Mouse (Mus musculus) forebrain, embryonic 10.5 days (tissue): ENCODE results near the gene Kcnj10. TPM values are rescaled to one million over a fixed set of nuclear protein-coding genes. Genes with fewer than 3 reads are reported as not detected.

Experiments used
- DNase-seq: peaks from one replicate; pipeline ENCODE4 v3.0.0-alpha.2; 2017; ENCODE audit warnings: low spot score; ENCODE audit errors: extremely low spot score
- H3K27ac ChIP-seq: fragments of 300-500 bp; sonication (generic); 2 replicates; pipeline ENCODE4 v1.5.1; 2016; ENCODE audit warnings: mild to moderate bottlenecking
- H3K27me3 ChIP-seq: fragments of 300-500 bp; sonication (generic); 2 replicates; pipeline ENCODE4 v1.6.1; 2016; ENCODE audit warnings: mild to moderate bottlenecking; ENCODE audit not compliant: poor library complexity, severe bottlenecking
- H3K36me3 ChIP-seq: fragments of 300-500 bp; sonication (generic); replicated peaks from 2 replicates; pipeline ENCODE4 v1.6.1; 2016; ENCODE audit warnings: mild to moderate bottlenecking, moderate library complexity
- H3K4me1 ChIP-seq: fragments of 300-500 bp; sonication (generic); 2 replicates; pipeline ENCODE4 v1.6.1; 2016
- H3K4me3 ChIP-seq: fragments of 300-500 bp; sonication (generic); 2 replicates; pipeline ENCODE4 v1.5.1; 2016; ENCODE audit warnings: mild to moderate bottlenecking, moderate library complexity
- H3K9me3 ChIP-seq: fragments of 300-500 bp; sonication (generic); 2 replicates; pipeline ENCODE4 v1.6.1; 2016; ENCODE audit warnings: mild to moderate bottlenecking, moderate library complexity
- WGBS: fragments of 180-500 bp; shearing (Covaris S2); methylation state at CpG from one replicate; pipeline ENCODE4 v1.1.7; 2016; 5-methylcytosine and 5-hydroxymethylcytosine counted together
- polyA plus RNA-seq: library from polyadenylated mRNA; unstranded; fragments of >200 nt; fragmentation: Nextera tagmentation; extraction: Ambion mirVana; gene quantifications from 2 replicates; pipeline ENCODE4 v1.2.1, GENCODE M21; 2016

Kcnj10 gene
- polyA plus RNA-seq, 1 experiment from 2014 or later: 0.47 TPM

GRCm38 (mm10) chr1:172344820-172345219 lies 3.8 kb downstream of the Kcnj10 start:
- Histone ChIP-seq H3K27ac (peak overlapping the region; percentile 30; the same call in 1 of the 2 replicates), H3K4me3 (no peak overlapping the region), H3K4me1 (peaks cover 67% of the 10 kb centered on the region), H3K27me3 (peaks cover 37% of the 10 kb centered on the region), H3K9me3 (no peaks in the 10 kb centered on the region), H3K36me3 (no peaks in the 10 kb centered on the region)
- DNase-seq: no peak
- WGBS: 91% methylated on average over 7 of the region's 7 CpGs

DNA sequence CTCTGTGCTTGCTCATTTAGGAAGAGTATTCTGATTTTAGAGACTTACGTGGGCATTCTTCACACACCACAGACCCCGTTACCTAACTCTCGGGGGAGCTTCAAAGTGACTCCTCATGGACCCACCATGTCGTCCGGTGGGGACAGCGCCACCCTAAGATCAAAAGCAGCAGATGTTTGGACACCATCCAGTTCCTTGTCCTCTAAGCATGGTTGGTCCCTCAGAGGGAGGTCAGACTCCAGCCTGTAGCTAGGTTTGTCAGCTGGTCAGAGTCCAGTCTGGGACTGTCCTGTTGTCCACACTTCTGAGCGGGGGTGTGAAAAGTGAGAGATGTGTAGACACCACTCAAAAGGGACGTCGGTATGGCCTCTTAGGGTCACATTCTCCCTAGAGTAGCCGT lies 5.7 kb downstream of the Kcnj10 start:
- DNase-seq: no peak
- no peak overlapping the region for H3K4me3 ChIP-seq
- peaks cover 23% of the 10 kb centered on the region for H3K27me3 ChIP-seq
- peaks cover 70% of the 10 kb centered on the region for H3K4me1 ChIP-seq
- WGBS: 83% methylated on average over 10 of the region's 10 CpGs
- no peaks in the 10 kb centered on the region for H3K9me3 ChIP-seq
- H3K36me3 ChIP-seq: no peaks in the 10 kb centered on the region
- H3K27ac ChIP-seq: peak overlapping the region; percentile 96

GRCm38 (mm10) chr1:172347382-172347781 lies 6.4 kb downstream of the Kcnj10 start:
- peaks cover 69% of the 10 kb centered on the region for H3K4me1 ChIP-seq
- no peak overlapping the region for H3K4me3 ChIP-seq
- no peaks in the 10 kb centered on the region for H3K36me3 ChIP-seq
- H3K9me3 ChIP-seq: no peaks in the 10 kb centered on the region
- WGBS: 94% methylated on average over 12 of the region's 12 CpGs
- H3K27me3 ChIP-seq: peaks cover 23% of the 10 kb centered on the region
- no peak for DNase-seq
- peak overlapping the region; percentile 96 for H3K27ac ChIP-seq

- no peak for DNase-seq
- H3K36me3 ChIP-seq: no peaks in the 10 kb centered on the region
- peak overlapping the region; percentile 96 for H3K27ac ChIP-seq
- no peaks in the 10 kb centered on the region for H3K9me3 ChIP-seq
- WGBS: 33% methylated on average over 5 of the region's 5 CpGs
- H3K27me3 ChIP-seq: peaks cover 30% of the 10 kb centered on the region
- peaks cover 68% of the 10 kb centered on the region for H3K4me1 ChIP-seq
- H3K4me3 ChIP-seq: peak overlapping the region; percentile 32
These were observed 8.5 kb downstream of the Kcnj10 start for GRCm38 (mm10) chr1:172349504-172349903.

GRCm38 (mm10) chr1:172349916-172350812 lies 9.2 kb downstream of the Kcnj10 start:
- peaks cover 36% of the 10 kb centered on the region for H3K27me3 ChIP-seq
- WGBS: 6% methylated on average over 19 of the region's 19 CpGs
- H3K4me3 ChIP-seq: peak overlapping the region; percentile 32
- H3K4me1 ChIP-seq: peaks cover 72% of the 10 kb centered on the region
- H3K9me3 ChIP-seq: no peaks in the 10 kb centered on the region
- H3K36me3 ChIP-seq: no peaks in the 10 kb centered on the region
- DNase-seq: peak; percentile 89
- peak overlapping the region; percentile 96 for H3K27ac ChIP-seq

- Histone ChIP-seq H3K4me3 (no peak overlapping the region), H3K9me3 (no peaks in the 10 kb centered on the region), H3K27ac (peak overlapping the region; percentile 96), H3K27me3 (peaks cover 47% of the 10 kb centered on the region), H3K36me3 (no peaks in the 10 kb centered on the region), H3K4me1 (peaks cover 91% of the 10 kb centered on the region)
- WGBS: 81% methylated on average over 6 of the region's 6 CpGs
- no peak for DNase-seq
These were observed 11.0 kb downstream of the Kcnj10 start for GRCm38 (mm10) chr1:172352001-172352400.

DNA sequence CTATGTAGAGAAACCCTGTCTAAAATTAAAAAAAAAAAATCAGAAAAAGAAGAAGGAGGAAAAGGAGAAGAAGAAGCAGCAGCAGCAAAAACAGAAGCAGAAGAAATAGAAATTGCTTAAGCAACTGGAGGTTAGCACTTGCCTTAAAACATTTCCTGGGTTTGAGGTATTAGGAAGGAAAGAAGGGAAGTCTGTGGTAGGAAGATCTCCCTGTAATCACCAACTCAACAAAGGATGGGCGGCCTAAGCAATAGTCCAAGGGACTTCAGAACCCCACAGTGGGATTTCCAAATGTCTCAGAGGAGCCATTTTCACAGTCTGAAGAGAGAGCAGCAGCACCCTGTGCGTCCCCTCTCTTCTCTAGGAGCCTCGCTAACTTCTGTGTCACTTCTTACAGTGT lies 11.4 kb downstream of the Kcnj10 start:
- peak overlapping the region; percentile 96 for H3K27ac ChIP-seq
- WGBS: 87% methylated on average over 3 of the region's 3 CpGs
- no peaks in the 10 kb centered on the region for H3K36me3 ChIP-seq
- H3K27me3 ChIP-seq: peaks cover 51% of the 10 kb centered on the region
- no peaks in the 10 kb centered on the region for H3K9me3 ChIP-seq
- H3K4me3 ChIP-seq: no peak overlapping the region
- peaks cover 94% of the 10 kb centered on the region for H3K4me1 ChIP-seq
- no peak for DNase-seq

DNA sequence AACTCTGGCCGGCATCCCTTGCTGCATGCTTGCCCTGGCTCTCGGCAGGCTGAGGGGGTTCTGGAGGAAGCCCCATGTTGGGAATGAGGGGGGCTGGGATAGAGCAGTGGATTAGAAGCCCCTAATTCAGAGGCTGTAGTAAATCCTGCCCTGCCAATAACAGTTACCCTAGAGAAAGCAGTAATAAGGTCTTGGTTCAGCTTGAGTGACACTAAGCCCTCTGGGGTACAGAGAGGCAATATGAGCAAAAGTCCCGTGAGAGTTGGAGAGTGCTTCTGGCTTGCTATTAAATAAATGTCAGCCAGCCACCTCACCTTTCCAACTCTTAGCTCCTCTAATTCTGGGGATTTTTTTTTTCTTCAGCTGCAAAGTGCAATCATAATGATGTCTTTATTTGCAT lies 14.3 kb downstream of the Kcnj10 start:
- H3K27ac ChIP-seq: peak overlapping the region; percentile 75
- no peak for DNase-seq

GRCm38 (mm10) chr1:172357550-172357949 lies 16.5 kb downstream of the Kcnj10 start:
- H3K27me3 ChIP-seq: peaks cover 44% of the 10 kb centered on the region
- peaks cover 66% of the 10 kb centered on the region for H3K4me1 ChIP-seq
- 14% methylated on average over 1 of the region's 1 CpGs for WGBS

More for the DNA sequence above, 14.3 kb downstream of the Kcnj10 start:
- 22% methylated on average over 3 of the region's 3 CpGs for WGBS
- peaks cover 85% of the 10 kb centered on the region for H3K4me1 ChIP-seq
- H3K4me3 ChIP-seq: no peak overlapping the region
- H3K36me3 ChIP-seq: no peaks in the 10 kb centered on the region
- H3K9me3 ChIP-seq: no peaks in the 10 kb centered on the region
- H3K27me3 ChIP-seq: peaks cover 57% of the 10 kb centered on the region

GRCm38 (mm10) chr1:172358341-172358740 lies 17.3 kb downstream of the Kcnj10 start:
- H3K27me3 ChIP-seq: peaks cover 36% of the 10 kb centered on the region
- no peak overlapping the region for H3K4me3 ChIP-seq
- no peaks in the 10 kb centered on the region for H3K36me3 ChIP-seq
- H3K9me3 ChIP-seq: no peaks in the 10 kb centered on the region
- WGBS: 76% methylated on average over 10 of the region's 10 CpGs
- H3K27ac ChIP-seq: peak overlapping the region; percentile 36
- peaks cover 58% of the 10 kb centered on the region for H3K4me1 ChIP-seq
- DNase-seq: no peak

More at GRCm38 (mm10) chr1:172357550-172357949, 16.5 kb downstream of the Kcnj10 start:
- Histone ChIP-seq H3K27ac (peak overlapping the region; percentile 40; the same call in 1 of the 2 replicates), H3K4me3 (no peak overlapping the region), H3K9me3 (no peaks in the 10 kb centered on the region), H3K36me3 (no peaks in the 10 kb centered on the region)
- DNase-seq: peak; percentile 53

GRCm38 (mm10) chr1:172364684-172365083 lies 23.7 kb downstream of the Kcnj10 start:
- Histone ChIP-seq H3K4me1 (peaks cover 23% of the 10 kb centered on the region), H3K27me3 (peaks cover 14% of the 10 kb centered on the region), H3K27ac (no peak overlapping the region), H3K36me3 (no peaks in the 10 kb centered on the region), H3K4me3 (no peak overlapping the region), H3K9me3 (no peaks in the 10 kb centered on the region)
- peak; percentile 68 for DNase-seq
- 9% methylated on average over 6 of the region's 6 CpGs for WGBS

DNA sequence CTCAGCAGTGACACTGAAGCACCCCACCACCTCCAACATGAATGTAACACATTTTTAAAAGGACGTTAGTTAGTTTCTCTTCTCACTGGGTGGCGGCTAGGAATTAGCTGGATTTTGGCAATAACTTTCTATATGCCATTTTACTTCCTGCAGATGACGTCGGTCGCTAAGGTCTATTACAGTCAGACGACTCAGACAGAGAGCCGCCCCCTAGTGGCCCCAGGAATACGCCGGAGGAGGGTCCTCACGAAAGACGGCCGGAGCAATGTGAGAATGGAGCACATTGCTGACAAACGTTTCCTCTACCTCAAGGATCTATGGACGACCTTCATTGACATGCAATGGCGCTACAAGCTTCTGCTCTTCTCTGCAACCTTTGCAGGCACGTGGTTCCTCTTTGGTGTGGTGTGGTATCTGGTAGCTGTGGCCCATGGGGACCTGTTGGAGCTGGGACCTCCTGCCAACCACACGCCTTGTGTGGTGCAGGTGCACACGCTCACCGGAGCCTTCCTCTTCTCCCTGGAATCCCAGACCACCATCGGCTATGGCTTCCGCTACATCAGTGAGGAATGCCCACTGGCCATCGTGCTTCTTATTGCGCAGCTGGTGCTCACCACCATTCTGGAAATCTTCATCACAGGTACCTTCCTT lies 27.9 kb downstream of the Kcnj10 start:
- Histone ChIP-seq H3K4me1 (peaks cover 21% of the 10 kb centered on the region), H3K36me3 (0 out of 2 replicates have a peak, but pooled peaks cover 2% of the 10 kb centered on the region), H3K9me3 (no peaks in the 10 kb centered on the region), H3K4me3 (peak overlapping the region; percentile 1; the same call in 1 of the 2 replicates), H3K27me3 (peaks cover 18% of the 10 kb centered on the region), H3K27ac (no peak overlapping the region)
- WGBS: 31% methylated on average over 23 of the region's 23 CpGs
- DNase-seq: peak; percentile 68
